Mouse (Mus musculus) gastrocnemius, postnatal 25 days (tissue): Measurements from ENCODE around the gene Hsp90ab1. TPM values are rescaled to one million over a fixed set of nuclear protein-coding genes. Genes with fewer than 3 reads are reported as not detected.

Experiments used
- DNase-seq: peaks from one replicate; pipeline ENCODE4 v3.0.0; 2022
- total RNA-seq, 2 experiments: library from RNA; stranded (reverse); gene quantifications; 1 replicate in 1 of 2; 2 replicates in 1 of 2; pipeline ENCODE4 v1.2.3; 2021

The Hsp90ab1 gene
- total RNA-seq, 2 experiments from 2014 or later = 839 to 859 TPM

DNA sequence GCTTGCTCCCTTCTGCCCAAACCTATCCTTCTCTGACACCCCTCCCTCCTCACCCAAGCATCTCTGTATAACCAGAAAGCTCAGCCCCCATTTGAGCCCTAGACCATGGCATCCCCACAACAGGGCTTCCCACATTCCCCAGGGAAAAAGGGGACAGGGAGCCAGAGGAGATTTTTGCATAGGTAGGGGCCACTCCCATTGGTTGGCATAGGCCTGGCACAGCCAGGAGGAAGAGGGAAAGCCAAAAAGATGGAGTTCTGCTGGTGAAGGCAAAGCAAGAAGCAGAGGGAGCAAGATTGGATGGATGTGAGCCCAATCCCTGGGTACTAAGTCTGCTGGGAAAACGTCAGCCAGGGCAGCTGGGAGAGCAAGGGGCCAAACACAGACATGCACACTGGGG, 30.0 kb downstream of the Hsp90ab1 start:
- no peak for DNase-seq

GRCm38 (mm10) chr17:45542705-45543104, 30.4 kb downstream of the Hsp90ab1 start:
- DNase-seq = no peak

DNA sequence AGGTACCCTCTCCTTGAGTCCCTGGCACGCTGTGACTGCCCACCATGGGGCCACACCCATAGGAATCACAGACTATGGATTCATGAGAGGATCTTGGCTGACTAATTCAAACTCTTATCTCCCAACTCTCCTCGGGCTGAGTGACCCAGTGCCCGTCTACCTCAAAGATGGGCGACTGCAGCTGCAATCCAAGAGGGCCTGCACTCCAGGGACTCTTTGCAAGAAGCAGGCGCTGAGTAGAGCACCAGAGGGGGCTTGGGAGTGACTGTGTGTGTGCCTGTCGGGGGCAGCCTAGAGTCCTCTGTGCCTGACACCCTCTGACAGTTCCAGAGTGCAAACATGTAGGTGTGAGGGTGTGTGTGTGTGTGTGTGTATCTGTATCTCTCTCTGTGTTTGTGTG, 30.9 kb downstream of the Hsp90ab1 start:
- no peak for DNase-seq

- DNase-seq = no peak
Observed at GRCm38 (mm10) chr17:45539664-45540063, 33.4 kb downstream of the Hsp90ab1 start.

- DNase-seq = no peak
Observed at GRCm38 (mm10) chr17:45538394-45538793, 34.7 kb downstream of the Hsp90ab1 start.

DNA sequence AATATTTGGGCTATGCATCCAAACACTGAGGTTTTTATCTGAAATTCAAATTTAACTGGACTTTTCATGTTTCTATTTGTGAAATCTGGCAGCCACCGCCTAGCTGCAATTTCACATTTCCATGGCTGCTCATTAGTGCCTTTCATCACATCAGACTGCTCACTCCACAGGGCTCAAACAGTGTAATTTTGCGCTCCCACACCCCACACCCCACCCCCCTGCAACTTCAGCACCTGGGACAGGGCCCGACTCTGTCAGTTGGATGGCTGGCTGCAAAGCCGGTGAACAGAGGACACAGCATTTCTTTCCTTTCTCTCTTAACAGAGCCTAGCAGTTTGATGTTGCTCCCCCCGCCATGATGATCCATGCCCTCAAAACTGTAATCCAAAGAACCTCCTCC, 36.8 kb downstream of the Hsp90ab1 start:
- DNase-seq = no peak

- DNase-seq = no peak
Observed at GRCm38 (mm10) chr17:45532896-45533295, 40.2 kb downstream of the Hsp90ab1 start.

DNA sequence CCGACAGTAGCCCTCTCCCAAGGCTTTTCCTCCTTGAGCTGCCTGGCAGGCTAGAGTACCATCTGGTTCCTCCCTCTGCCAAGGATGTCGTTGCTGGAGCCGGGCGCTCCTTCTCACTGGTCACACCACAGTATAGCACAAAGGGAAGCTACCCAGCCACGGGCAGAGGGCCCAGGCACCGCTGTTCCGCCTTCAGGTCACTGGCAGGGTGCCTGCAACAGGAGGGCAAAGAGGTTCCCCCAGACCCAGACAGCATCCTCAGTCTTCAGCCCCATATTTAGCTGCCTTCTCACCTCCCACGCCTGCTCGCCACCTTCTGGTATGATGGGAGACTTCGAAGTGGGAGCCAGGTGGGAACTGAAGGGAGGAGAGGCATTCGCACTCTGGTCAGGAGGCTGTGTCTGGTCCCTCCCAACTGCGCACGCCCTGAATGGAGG, 42.7 kb downstream of the Hsp90ab1 start:
- DNase-seq = no peak

DNA sequence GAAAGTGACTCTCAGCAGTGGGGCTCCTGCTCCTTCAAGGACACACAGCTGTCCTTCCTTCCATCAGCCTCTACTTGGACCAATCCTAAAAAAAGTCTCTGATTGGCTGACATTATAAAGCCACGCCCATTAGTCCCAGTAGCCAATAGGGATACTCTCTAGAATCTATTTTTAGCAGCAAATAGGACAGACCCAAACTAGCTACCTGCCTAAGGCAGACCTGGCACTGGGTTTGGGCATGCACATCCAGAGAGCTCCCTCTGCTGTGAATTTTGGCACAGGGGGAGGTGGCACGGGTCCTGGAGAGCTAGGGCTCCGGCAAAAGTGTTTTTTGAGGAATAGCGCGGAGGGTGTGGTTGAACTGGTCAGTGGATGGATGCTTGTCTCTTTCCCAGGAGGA, 46.5 kb downstream of the Hsp90ab1 start:
- DNase-seq = no peak

DNA sequence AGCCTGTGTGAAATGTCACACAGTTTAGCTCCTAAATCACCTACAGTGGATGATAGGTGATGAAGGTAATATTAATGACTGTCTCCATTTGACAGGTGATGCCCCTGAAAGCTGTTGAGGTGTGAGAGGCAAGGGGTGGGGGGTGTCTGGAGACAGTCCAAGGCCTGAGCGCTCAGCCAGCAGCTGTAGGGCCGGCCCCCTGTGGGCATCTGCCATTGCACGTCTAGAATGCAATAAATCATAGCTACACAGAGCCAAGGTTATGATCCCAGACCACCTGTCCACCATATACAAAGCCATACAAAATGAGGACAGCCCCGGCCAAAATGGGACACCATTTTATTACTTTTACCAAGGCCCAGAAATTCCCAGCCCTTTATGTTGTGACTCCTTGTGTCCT, 48.1 kb downstream of the Hsp90ab1 start:
- no peak for DNase-seq

- no peak for DNase-seq
Observed at GRCm38 (mm10) chr17:45523263-45523662, 49.8 kb downstream of the Hsp90ab1 start, which contains the start of gene Tcte1. Gene Tcte1, plus strand, starts transcription at chr17:45523434.

GRCm38 (mm10) chr17:45520136-45520535, 52.9 kb downstream of the Hsp90ab1 start:
- no peak for DNase-seq

- no peak for DNase-seq
Observed at GRCm38 (mm10) chr17:45518766-45519475, 54.1 kb downstream of the Hsp90ab1 start.

Other genes starting within 250 kb of the Hsp90ab1 start
- gene Cdc5l, start 139.5 kb downstream of the Hsp90ab1 start, total RNA-seq = 10 to 100 TPM; 32.9 to 33.3 TPM
- not detected for gene Spats1, start 97.9 kb downstream of the Hsp90ab1 start, total RNA-seq
- gene Aars2, start 66.4 kb downstream of the Hsp90ab1 start, total RNA-seq = 10 to 100 TPM; 13.5 to 13.8 TPM
- not detected for gene Tcte1, start 49.8 kb downstream of the Hsp90ab1 start, total RNA-seq
- gene Tmem151b, start 23.6 kb downstream of the Hsp90ab1 start, total RNA-seq = not detected
- gene Nfkbie, start 17.6 kb downstream of the Hsp90ab1 start, total RNA-seq = under 1 TPM; 0.48 to 0.69 TPM
- 10 to 100 TPM; 17.5 to 21.5 TPM for gene Slc35b2, start 9.4 kb downstream of the Hsp90ab1 start, total RNA-seq
- gene Slc29a1, start 26.3 kb upstream of the Hsp90ab1 start, total RNA-seq = 10 to 100 TPM; 41.4 to 42.2 TPM
- gene Mymx, start 28.8 kb upstream of the Hsp90ab1 start, total RNA-seq = 1 to 10 TPM in 1 of 2 experiments, under 1 TPM in 1; 0.36 to 1.4 TPM
- gene Capn11, start 86.1 kb upstream of the Hsp90ab1 start, total RNA-seq = under 1 TPM; 0.13 to 0.59 TPM
- 10 to 100 TPM; 93.5 to 96.0 TPM for gene Mrpl14, start 113.1 kb upstream of the Hsp90ab1 start, total RNA-seq
- 10 to 100 TPM; 59.9 to 60.3 TPM for gene Tmem63b, start 113.6 kb upstream of the Hsp90ab1 start, total RNA-seq
- gene 1600014C23Rik, start 160.6 kb upstream of the Hsp90ab1 start, total RNA-seq = not detected